Mouse (Mus musculus): Measurements from ENCODE around the gene Chit1. TPM values are rescaled to one million over a fixed set of nuclear protein-coding genes. Genes with fewer than 3 reads are reported as not detected.

The Chit1 gene
- not detected for polyA plus RNA-seq (2017; shearing (Covaris generic))

DNA sequence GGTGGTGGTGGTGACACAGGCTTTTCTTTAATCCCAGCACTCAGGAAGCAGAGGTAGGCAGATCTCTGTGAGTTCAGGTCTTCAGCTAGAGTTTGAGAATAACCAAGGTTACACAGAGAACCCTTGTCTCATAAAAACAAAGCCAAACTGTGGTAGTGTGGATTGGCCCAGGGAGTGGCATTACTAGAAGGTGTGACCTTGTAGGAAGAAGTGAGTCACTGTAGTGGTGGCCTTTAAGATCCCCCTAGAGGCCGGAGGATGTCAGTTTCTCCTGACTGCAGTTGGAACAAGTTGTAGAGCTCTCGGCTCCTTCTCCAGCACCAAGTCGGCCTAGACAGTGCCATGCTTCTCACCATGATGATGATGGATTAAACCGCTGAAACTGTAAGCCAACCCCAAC is at the start of gene Chit1:
Gene Chit1 (plus strand): TSS at position 264 of the 400 bp plus-strand sequence.

DNA sequence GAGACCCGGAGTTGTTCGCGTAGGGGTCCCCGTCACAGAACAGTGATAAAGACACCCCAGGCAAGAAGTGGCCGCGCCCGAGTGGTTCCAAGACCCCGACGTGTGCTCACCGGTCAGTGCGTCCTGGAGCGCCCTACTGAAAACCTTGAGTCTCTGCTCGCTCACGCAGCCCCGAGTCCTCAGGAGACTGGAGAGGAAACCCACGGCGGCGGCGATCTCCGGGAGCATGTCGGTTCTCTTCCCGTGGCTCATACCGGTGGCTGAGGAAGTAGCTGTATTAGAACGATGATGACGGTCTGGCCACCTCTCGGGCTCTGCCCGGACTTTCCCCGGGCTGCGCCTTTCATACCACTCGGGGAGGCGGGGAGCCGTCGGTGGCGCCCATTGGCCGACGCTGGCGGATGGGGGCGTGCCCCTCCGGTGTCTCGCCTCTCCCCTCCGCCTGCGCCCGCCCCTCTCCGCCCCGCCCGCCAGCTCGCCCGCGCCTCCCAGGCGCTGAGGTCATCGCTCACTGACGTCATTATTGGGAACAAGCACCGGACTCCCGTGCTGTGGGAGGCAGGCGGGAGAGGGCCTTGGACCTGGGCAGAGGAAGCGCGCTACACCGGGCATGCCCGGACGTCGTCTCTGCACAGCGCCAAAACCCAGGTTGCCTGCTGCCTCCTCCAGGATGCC is 32.1 kb upstream of the Chit1 start, which contains the start of gene Btg2:
Gene Btg2 (minus strand): TSS at position 319 of the 675 bp plus-strand sequence.

GRCm38 (mm10) chr1:134182025-134182424 is 71.0 kb downstream of the Chit1 start, which contains the start of gene Chil1:
Chil1 (plus strand) TSS chr1:134182176.

GRCm38 (mm10) chr1:134193126-134193525 is 82.1 kb downstream of the Chit1 start, which contains the start of gene Mybph:
Mybph (plus strand) TSS chr1:134193448.

Other genes with a start within 250 kb of the Chit1 start
- not detected for gene Optc, start 203.2 kb upstream of the Chit1 start, polyA plus RNA-seq (2017; shearing (Covaris generic))
- gene Prelp, start 189.8 kb upstream of the Chit1 start, polyA plus RNA-seq (2017; shearing (Covaris generic)), result not detected
- not detected for gene Fmod, start 74.0 kb upstream of the Chit1 start, polyA plus RNA-seq (2017; shearing (Covaris generic))
- 229 TPM for gene Btg2, start 32.1 kb upstream of the Chit1 start, polyA plus RNA-seq (2017; shearing (Covaris generic))
- not detected for gene Chil1, start 70.9 kb downstream of the Chit1 start, polyA plus RNA-seq (2017; shearing (Covaris generic))
- gene Mybph, start 82.2 kb downstream of the Chit1 start, polyA plus RNA-seq (2017; shearing (Covaris generic)), result not detected
- gene Adora1, start 124.2 kb downstream of the Chit1 start, polyA plus RNA-seq (2017; shearing (Covaris generic)), result not detected
- not detected for gene Myog, start 178.7 kb downstream of the Chit1 start, polyA plus RNA-seq (2017; shearing (Covaris generic))
- 0.17 TPM for gene Ppfia4, start 221.7 kb downstream of the Chit1 start, polyA plus RNA-seq (2017; shearing (Covaris generic))